Mouse (Mus musculus) heart, adult 2 months (tissue): Measurements from ENCODE around the gene Atrnl1. TPM values are rescaled to one million over a fixed set of nuclear protein-coding genes. Genes with fewer than 3 reads are reported as not detected.

Experiments
- DNase-seq, 2 experiments: peaks; one replicate each; pipeline ENCODE4 v3.0.0; 2021
- H3K27ac ChIP-seq: fragments of 200-600 bp; 2 replicates; pipeline ENCODE4 v1.8.1; 2022
- H3K27me3 ChIP-seq: fragments of 200-500 bp; 2 replicates; pipeline ENCODE4 v1.6.1; 2012; ENCODE audit warnings: mild to moderate bottlenecking, low read length, inconsistent platforms, mixed read lengths; ENCODE audit not compliant: control insufficient read depth, insufficient read depth
- H3K36me3 ChIP-seq: fragments of 200-500 bp; 2 replicates; pipeline ENCODE4 v1.6.1; 2012; ENCODE audit warnings: low read length, inconsistent platforms; ENCODE audit not compliant: control insufficient read depth, insufficient read depth
- H3K4me1 ChIP-seq: fragments of 200-500 bp; 2 replicates; pipeline ENCODE4 v1.6.1; 2011; ENCODE audit warnings: low read length; ENCODE audit not compliant: control insufficient read depth, insufficient read depth
- H3K4me3 ChIP-seq: fragments of 200-600 bp; 2 replicates; pipeline ENCODE4 v1.8.1; 2022
- H3K79me2 ChIP-seq: fragments of 200-500 bp; replicated peaks from 2 replicates; pipeline ENCODE4 v1.6.1; 2012; ENCODE audit warnings: mild to moderate bottlenecking, inconsistent platforms, low read length, moderate library complexity, mixed read lengths; ENCODE audit not compliant: control insufficient read depth, insufficient read depth
- H3K9ac ChIP-seq: fragments of 200-500 bp; 2 replicates; pipeline ENCODE4 v1.6.1; 2012; ENCODE audit warnings: low read depth, mild to moderate bottlenecking, control low read depth, inconsistent platforms, low read length, mixed read lengths
- CTCF ChIP-seq: fragments of 200-600 bp; IDR thresholded peaks from 2 replicates; pipeline ENCODE4 v1.8.1; 2022; ENCODE audit warnings: antibody characterized with exemption, mild to moderate bottlenecking, moderate library complexity
- EP300 ChIP-seq: fragments of 200-500 bp; IDR thresholded peaks from 2 replicates; pipeline ENCODE4 v1.6.1; 2011; ENCODE audit warnings: low read depth, low read length, control low read depth; ENCODE audit not compliant: insufficient read depth
- POLR2A ChIP-seq: fragments of 200-500 bp; IDR thresholded peaks from 2 replicates; pipeline ENCODE4 v1.6.1; 2011; ENCODE audit warnings: mild to moderate bottlenecking, low read depth, low read length, control low read depth; ENCODE audit not compliant: insufficient read depth
- WGBS: fragments of 180-500 bp; shearing (Covaris S2); methylation state at CpG from one replicate; pipeline ENCODE4 v1.1.7; 2018; 5-methylcytosine and 5-hydroxymethylcytosine counted together
- intact Hi-C: fragments of 180-260 bp; cut with DNase I; formaldehyde crosslinking; loops from one replicate; pipeline ENCODE4 v1.15.1; 2025
- polyA plus RNA-seq: library from polyadenylated mRNA; depleted of rRNA; stranded (reverse); fragments of >200 nt; gene quantifications from 2 replicates; pipeline ENCODE4 v1.2.3, GENCODE M21; 2012
- total RNA-seq, 2 experiments: library from RNA; stranded (reverse); gene quantifications; 2 replicates each; pipeline ENCODE4 v1.2.3; 2021

Gene Atrnl1
- total and polyA plus RNA-seq, 3 experiments: 6.3 to 14.2 (median 13.4) TPM

GRCm38 (mm10) chr19:57625738-57626137 is 14.9 kb downstream of the Atrnl1 start:
- TF ChIP-seq CTCF (no peak), POLR2A (no peak), EP300 (no peak)
- H3K36me3 ChIP-seq: no peaks in the 10 kb centered on the region
- H3K27ac ChIP-seq: no peak overlapping the region
- H3K4me1 ChIP-seq: no peaks in the 10 kb centered on the region; the same call in 1 of the 2 replicates
- no peak overlapping the region for H3K9ac ChIP-seq
- intact Hi-C loops: no loop called here
- no peak for DNase-seq
- peaks cover 4% of the 10 kb centered on the region for H3K79me2 ChIP-seq
- WGBS: 91% methylated on average over 9 of the region's 9 CpGs
- H3K4me3 ChIP-seq: no peak overlapping the region
- H3K27me3 ChIP-seq: no peaks in the 10 kb centered on the region

GRCm38 (mm10) chr19:57627251-57627650 is 16.4 kb downstream of the Atrnl1 start:
- Histone ChIP-seq H3K4me1 (no peaks in the 10 kb centered on the region), H3K36me3 (no peaks in the 10 kb centered on the region), H3K79me2 (peaks cover 4% of the 10 kb centered on the region), H3K9ac (no peak overlapping the region), H3K27me3 (no peaks in the 10 kb centered on the region), H3K4me3 (no peak overlapping the region), H3K27ac (no peak overlapping the region)
- intact Hi-C loops: no loop called here
- no peak for DNase-seq
- TF ChIP-seq EP300 (no peak), POLR2A (no peak), CTCF (no peak)
- WGBS: 89% methylated on average over 8 of the region's 8 CpGs

DNA sequence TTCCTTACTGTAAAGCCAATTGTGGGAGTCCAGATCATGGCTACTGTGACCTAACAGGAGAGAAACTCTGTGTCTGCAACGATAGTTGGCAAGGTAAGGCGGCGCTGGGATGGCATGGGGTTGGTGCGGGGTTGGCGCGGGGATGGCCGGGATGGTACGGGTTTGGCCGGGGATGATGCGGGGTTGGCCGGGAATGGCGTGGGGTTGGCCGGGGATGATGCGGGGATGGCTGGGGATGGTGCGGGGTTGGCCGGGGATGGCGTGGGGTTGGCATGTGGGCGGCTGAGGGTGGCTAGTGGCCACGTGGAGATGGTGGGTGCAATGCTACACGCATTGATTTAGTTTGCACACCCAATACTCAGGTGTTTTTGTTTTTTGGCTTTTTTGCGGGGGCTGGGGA is 31.7 kb downstream of the Atrnl1 start:
- TF ChIP-seq EP300 (no peak), CTCF (no peak), POLR2A (no peak)
- H3K27me3 ChIP-seq: no peaks in the 10 kb centered on the region
- H3K9ac ChIP-seq: no peak overlapping the region
- no peak overlapping the region for H3K4me3 ChIP-seq
- WGBS: 94% methylated on average over 21 of the region's 21 CpGs
- no peaks in the 10 kb centered on the region for H3K79me2 ChIP-seq
- no peak for DNase-seq
- H3K27ac ChIP-seq: no peak overlapping the region
- H3K4me1 ChIP-seq: no peaks in the 10 kb centered on the region
- intact Hi-C loops: loop anchor here (1.0 to 5.0 kb wide), 2 partner anchors 159 to 725 kb away; no protein-coding TSS in a partner anchor
- no peaks in the 10 kb centered on the region for H3K36me3 ChIP-seq

DNA sequence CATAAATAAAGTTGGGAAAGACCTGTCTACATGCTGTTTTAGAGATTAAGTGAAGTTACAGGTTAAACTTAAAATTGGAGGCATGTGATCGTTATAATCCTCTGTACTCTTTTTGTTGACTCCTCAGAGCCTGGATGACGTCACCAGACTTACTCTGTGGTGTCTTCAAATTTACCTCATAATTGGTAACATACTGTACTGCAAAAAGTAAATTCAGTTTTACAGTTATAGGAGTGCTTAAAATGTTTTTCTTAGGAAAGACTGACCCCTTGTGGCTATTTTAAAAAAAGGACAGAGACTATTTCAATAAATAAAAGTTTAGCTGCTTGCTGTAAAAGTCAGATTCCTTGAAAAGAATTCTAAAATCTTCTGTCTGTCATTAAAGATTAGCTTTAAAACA is 32.1 kb downstream of the Atrnl1 start:
- Histone ChIP-seq H3K36me3 (no peaks in the 10 kb centered on the region), H3K27me3 (no peaks in the 10 kb centered on the region), H3K9ac (no peak overlapping the region), H3K27ac (no peak overlapping the region), H3K79me2 (no peaks in the 10 kb centered on the region), H3K4me1 (no peaks in the 10 kb centered on the region), H3K4me3 (no peak overlapping the region)
- WGBS: 54% methylated on average over 2 of the region's 2 CpGs
- intact Hi-C loops: loop anchor here (1.0 to 5.0 kb wide), 3 partner anchors 160 to 726 kb away; no protein-coding TSS in a partner anchor
- no peak for TF ChIP-seq EP300
- peak; percentile 85 for TF ChIP-seq CTCF
- TF ChIP-seq POLR2A: no peak
- no peak for DNase-seq

GRCm38 (mm10) chr19:57648202-57648943 is 37.5 kb downstream of the Atrnl1 start:
- H3K27ac ChIP-seq: no peak overlapping the region
- 87% methylated on average over 14 of the region's 14 CpGs for WGBS
- peak in 1 of 2 experiments; percentile 8 for DNase-seq

GRCm38 (mm10) chr19:57648944-57649271 is 38.1 kb downstream of the Atrnl1 start:
- intact Hi-C loops: no loop called here
- Histone ChIP-seq H3K36me3 (no peaks in the 10 kb centered on the region), H3K27me3 (no peaks in the 10 kb centered on the region), H3K4me3 (no peak overlapping the region), H3K27ac (no peak overlapping the region), H3K9ac (no peak overlapping the region), H3K4me1 (no peaks in the 10 kb centered on the region), H3K79me2 (no peaks in the 10 kb centered on the region)
- no peak for DNase-seq
- 99% methylated on average over 4 of the region's 4 CpGs for WGBS
- TF ChIP-seq POLR2A (no peak), CTCF (no peak), EP300 (no peak)

More at GRCm38 (mm10) chr19:57648202-57648943, 37.5 kb downstream of the Atrnl1 start:
- no peak overlapping the region for H3K9ac ChIP-seq
- H3K79me2 ChIP-seq: no peaks in the 10 kb centered on the region
- no peaks in the 10 kb centered on the region for H3K27me3 ChIP-seq
- intact Hi-C loops: no loop called here
- TF ChIP-seq POLR2A (no peak), EP300 (no peak), CTCF (no peak)
- no peak overlapping the region for H3K4me3 ChIP-seq
- no peaks in the 10 kb centered on the region for H3K36me3 ChIP-seq
- H3K4me1 ChIP-seq: no peaks in the 10 kb centered on the region
